Mouse (Mus musculus) ES-E14 (cell line): ENCODE measurements around the gene Gnaz. TPM values are rescaled to one million over a fixed set of nuclear protein-coding genes. Genes with fewer than 3 reads are reported as not detected.

Experiments
- DNase-seq: peaks from one replicate; pipeline ENCODE4 v3.0.0-alpha.2; 2013; ENCODE audit warnings: low read depth, low spot score
- H3K27ac ChIP-seq: 2 replicates; pipeline ENCODE4 v1.5.1; 2012; ENCODE audit warnings: low read depth, mild to moderate bottlenecking, low read length, moderate library complexity, mixed read lengths; ENCODE audit not compliant: poor library complexity, insufficient read depth, severe bottlenecking
- H3K36me3 ChIP-seq: 2 replicates; pipeline ENCODE4 v1.6.1; 2012; ENCODE audit warnings: mild to moderate bottlenecking, low read length, moderate library complexity, mixed read lengths; ENCODE audit not compliant: control insufficient read depth, poor library complexity, insufficient read depth, severe bottlenecking
- H3K4me1 ChIP-seq, 2 experiments: fragments of 150-350 bp in 1 of 2; sonication (generic) in 1 of 2; 2 replicates each; pipeline ENCODE4 v1.6.1; 2012; ENCODE audit warnings: low read length in 2 of 2, mild to moderate bottlenecking in 1 of 2, mixed read lengths in 1 of 2; ENCODE audit not compliant: control insufficient read depth in 2 of 2, insufficient read depth in 2 of 2, poor library complexity in 1 of 2
- H3K4me3 ChIP-seq, 2 experiments: fragments of 150-350 bp in 1 of 2; sonication (generic) in 1 of 2; 2 replicates each; pipeline ENCODE4 v1.5.1; 2012; ENCODE audit warnings: low read length in 2 of 2, low read depth in 1 of 2, mild to moderate bottlenecking in 1 of 2, mixed read lengths in 1 of 2; ENCODE audit not compliant: insufficient read depth in 1 of 2, poor library complexity in 1 of 2, severe bottlenecking in 1 of 2
- H3K9ac ChIP-seq: 2 replicates; pipeline ENCODE4 v1.6.1; 2012; ENCODE audit warnings: low read depth, mild to moderate bottlenecking, low read length, mixed read lengths; ENCODE audit not compliant: poor library complexity, insufficient read depth, severe bottlenecking
- H3K9me3 ChIP-seq: fragments of 150-350 bp; sonication (generic); 2 replicates; pipeline ENCODE4 v1.6.1; 2012; ENCODE audit warnings: low read depth, mild to moderate bottlenecking, low read length; ENCODE audit not compliant: control insufficient read depth, insufficient read depth
- CHD2 ChIP-seq: IDR thresholded peaks from 2 replicates; pipeline ENCODE4 v1.6.1; 2014; ENCODE audit warnings: mild to moderate bottlenecking, low read depth, low read length, inconsistent platforms
- HCFC1 ChIP-seq: IDR thresholded peaks from 2 replicates; pipeline ENCODE4 v1.6.1; 2012; ENCODE audit warnings: low read length, inconsistent platforms, borderline replicate concordance; ENCODE audit not compliant: insufficient read depth
- MAFK ChIP-seq: IDR thresholded peaks from 2 replicates; pipeline ENCODE4 v1.6.1; 2014; ENCODE audit warnings: mild to moderate bottlenecking, low read depth, low read length, inconsistent platforms; ENCODE audit not compliant: insufficient read depth
- ZC3H11A ChIP-seq: IDR thresholded peaks from 2 replicates; pipeline ENCODE4 v1.6.1; 2012; ENCODE audit warnings: low read depth, mild to moderate bottlenecking, inconsistent platforms, low read length, borderline replicate concordance
- ZNF384 ChIP-seq: IDR thresholded peaks from 2 replicates; pipeline ENCODE4 v1.6.1; 2012; ENCODE audit warnings: low read depth, low read length, inconsistent platforms
- in situ Hi-C, 2 experiments: fragments of 600-800 bp; cut with MboI; formaldehyde crosslinking; loops; one replicate each; pipeline ENCODE4 v1.15.1; 2025; ENCODE audit warnings: low sequenced_read_pairs in 2 of 2, inconsistent platforms in 1 of 2; ENCODE audit not compliant: unreplicated experiment in 2 of 2
- total RNA-seq: library from RNA; depleted of rRNA; stranded (reverse); fragments of 300-350 nt; gene quantifications from 2 replicates; pipeline ENCODE4 v1.2.3, GENCODE M21; 2012

Gnaz gene
- total RNA-seq, 1 experiment: 5.9 TPM

- DNase-seq: no peak
- TF ChIP-seq ZC3H11A: no peak
- no peak for TF ChIP-seq MAFK
- no peak for TF ChIP-seq CHD2
- TF ChIP-seq ZNF384: no peak
- no peak for TF ChIP-seq HCFC1
- Histone ChIP-seq H3K27ac (no peak overlapping the region), H3K36me3 (no peaks in the 10 kb centered on the region), H3K4me1 (peaks cover 0 to 7% of the 10 kb centered on the region in 2 experiments; a peak in 2 of 4 replicates), H3K9ac (no peak overlapping the region), H3K4me3 (no peak overlapping the region), H3K9me3 (no peaks in the 10 kb centered on the region)
- in situ Hi-C loops: loop anchor here in 1 of 2 experiments (10.0 kb wide), 1 partner anchor 96 kb away; no protein-coding TSS in a partner anchor
Observed at GRCm38 (mm10) chr10:75058761-75059395, 91.9 kb downstream of the Gnaz start.

- DNase-seq: peak; percentile 55
- H3K4me3 ChIP-seq: no peak overlapping the region
- H3K36me3 ChIP-seq: no peaks in the 10 kb centered on the region
- peak overlapping the region; percentile 11; the same call in 1 of the 2 replicates for H3K9ac ChIP-seq
- in situ Hi-C loops: loop anchor here in 1 of 2 experiments (10.0 kb wide), 1 partner anchor 95 kb away; no protein-coding TSS in a partner anchor
- no peak overlapping the region for H3K27ac ChIP-seq
- TF ChIP-seq CHD2 (no peak), HCFC1 (no peak), ZC3H11A (peak; percentile 68), ZNF384 (no peak), MAFK (no peak)
- no peaks in the 10 kb centered on the region for H3K9me3 ChIP-seq
- peaks cover 0 to 7% of the 10 kb centered on the region in 2 experiments; a peak in 2 of 4 replicates for H3K4me1 ChIP-seq
Observed at GRCm38 (mm10) chr10:75059396-75059795, 92.4 kb downstream of the Gnaz start.

DNA sequence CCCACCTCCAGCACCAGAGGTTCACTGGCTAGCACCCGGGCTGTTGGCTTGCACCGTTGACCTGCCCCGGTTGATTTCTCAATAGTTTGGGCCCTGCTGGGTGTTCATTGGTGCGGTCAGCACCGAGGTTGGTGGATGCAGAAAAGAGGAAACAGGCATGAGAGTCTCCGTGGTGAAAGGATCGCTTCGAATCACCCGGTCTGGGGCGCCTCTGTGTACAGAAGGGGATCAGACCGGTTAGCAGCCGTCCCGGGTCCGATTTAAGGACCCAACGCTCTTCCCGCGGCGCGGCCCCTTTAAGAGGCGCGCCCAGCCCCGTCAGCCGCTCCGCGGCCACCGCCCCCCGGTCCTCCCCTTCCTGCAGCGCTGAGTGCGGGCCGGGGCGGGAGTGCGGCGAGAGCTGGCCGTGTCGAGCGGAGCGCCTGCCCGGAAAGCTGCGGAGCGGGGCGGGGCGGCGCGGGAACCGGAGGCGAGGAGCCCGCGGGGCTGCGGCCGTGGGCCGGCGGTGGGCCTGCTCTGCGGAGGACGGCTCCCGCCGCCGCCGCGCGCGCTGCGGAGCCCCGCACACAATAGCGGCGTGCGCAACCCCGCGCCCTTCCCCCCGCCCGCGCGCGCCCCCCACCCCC is 93.4 kb downstream of the Gnaz start, which contains the start of gene Bcr:
Bcr (plus strand) TSS at position 376 of the 626 bp plus-strand sequence.
- H3K4me3 ChIP-seq: peak within 1 kb of the TSS; percentile 73 to 88
- TF ChIP-seq CHD2 (no peak), HCFC1 (no peak), MAFK (no peak), ZNF384 (no peak), ZC3H11A (no peak)
- peaks cover 0 to 7% of the 10 kb centered on the region in 2 experiments; a peak in 2 of 4 replicates for H3K4me1 ChIP-seq
- peak within 1 kb of the TSS; percentile 77 for H3K9ac ChIP-seq
- peak; percentile 49 for DNase-seq
- no peak within 1 kb of the TSS for H3K27ac ChIP-seq
- no peaks in the 10 kb centered on the region for H3K36me3 ChIP-seq
- in situ Hi-C loops: no loop called here
- no peaks in the 10 kb centered on the region for H3K9me3 ChIP-seq

- TF ChIP-seq ZC3H11A (no peak), HCFC1 (no peak), CHD2 (no peak), ZNF384 (no peak), MAFK (no peak)
- no peaks in the 10 kb centered on the region for H3K9me3 ChIP-seq
- H3K4me3 ChIP-seq: peak overlapping the region; percentile 73 to 88
- no peak for DNase-seq
- peaks cover 0 to 7% of the 10 kb centered on the region in 2 experiments; a peak in 2 of 4 replicates for H3K4me1 ChIP-seq
- peak overlapping the region; percentile 69 for H3K9ac ChIP-seq
- in situ Hi-C loops: no loop called here
- H3K36me3 ChIP-seq: no peaks in the 10 kb centered on the region
- no peak overlapping the region for H3K27ac ChIP-seq
Observed at GRCm38 (mm10) chr10:75060843-75061235, 93.9 kb downstream of the Gnaz start.
